Mouse (Mus musculus) MEL (cell line): Measurements from ENCODE around the gene 4930544D05Rik. TPM values are rescaled to one million over a fixed set of nuclear protein-coding genes. Genes with fewer than 3 reads are reported as not detected.

Experiments
- DNase-seq: peaks from one replicate; pipeline ENCODE4 v3.0.0; 2011; ENCODE audit warnings: low read depth, low spot score
- H3K27ac ChIP-seq: 2 replicates; pipeline ENCODE4 v1.5.1; 2012; ENCODE audit warnings: low read depth, mild to moderate bottlenecking, control low read depth, low read length, moderate library complexity; ENCODE audit not compliant: control insufficient read depth
- H3K27me3 ChIP-seq, 2 experiments: fragments of 150-350 bp in 1 of 2; sonication (generic) in 1 of 2; 2 replicates each; pipeline ENCODE4 v1.6.1; 2012; ENCODE audit warnings: low read length in 2 of 2, mild to moderate bottlenecking in 2 of 2, improper control_type of control experiment in 1 of 2, moderate library complexity in 1 of 2; ENCODE audit not compliant: insufficient read depth in 2 of 2, control insufficient read depth in 1 of 2
- H3K36me3 ChIP-seq, 2 experiments: 2 replicates each; pipeline ENCODE4 v1.6.1; 2012 to 2014; ENCODE audit warnings: low read length in 2 of 2, improper control_type of control experiment in 1 of 2, inconsistent platforms in 1 of 2, mild to moderate bottlenecking in 1 of 2; ENCODE audit not compliant: insufficient read depth in 2 of 2, control insufficient read depth in 1 of 2
- H3K4me1 ChIP-seq, 2 experiments: fragments of 150-350 bp in 1 of 2; sonication (generic) in 1 of 2; 2 replicates each; pipeline ENCODE4 v1.6.1; 2012; ENCODE audit warnings: low read length in 2 of 2, improper control_type of control experiment in 1 of 2, mild to moderate bottlenecking in 1 of 2; ENCODE audit not compliant: insufficient read depth in 2 of 2, control insufficient read depth in 1 of 2
- H3K4me3 ChIP-seq, 2 experiments: fragments of 150-350 bp in 1 of 2; sonication (generic) in 1 of 2; 2 replicates each; pipeline ENCODE4 v1.5.1; 2012; ENCODE audit warnings: low read depth in 2 of 2, low read length in 2 of 2, mild to moderate bottlenecking in 2 of 2, moderate library complexity in 2 of 2, control low read depth in 1 of 2, improper control_type of control experiment in 1 of 2; ENCODE audit not compliant: control insufficient read depth in 1 of 2, insufficient read depth in 1 of 2
- H3K79me2 ChIP-seq: 2 replicates; pipeline ENCODE4 v1.6.1; 2012; ENCODE audit warnings: mild to moderate bottlenecking, low read length, moderate library complexity; ENCODE audit not compliant: control insufficient read depth, poor library complexity, insufficient read depth
- H3K9ac ChIP-seq: 2 replicates; pipeline ENCODE4 v1.6.1; 2012; ENCODE audit warnings: low read depth, mild to moderate bottlenecking, control low read depth, low read length, moderate library complexity; ENCODE audit not compliant: control insufficient read depth, poor library complexity, severe bottlenecking
- H3K9me3 ChIP-seq: fragments of 150-350 bp; sonication (generic); replicated peaks from 2 replicates; pipeline ENCODE4 v1.6.1; 2012; ENCODE audit warnings: mild to moderate bottlenecking, low read length, improper control_type of control experiment, moderate library complexity; ENCODE audit not compliant: insufficient read depth
- BHLHE40 ChIP-seq: IDR thresholded peaks from 2 replicates; pipeline ENCODE4 v1.6.1; 2012; ENCODE audit warnings: low read depth, mild to moderate bottlenecking, inconsistent platforms, low read length, improper control_type of control experiment, borderline replicate concordance
- CHD1 ChIP-seq: IDR thresholded peaks from 2 replicates; pipeline ENCODE4 v1.6.1; 2012; ENCODE audit warnings: low read depth, mild to moderate bottlenecking, inconsistent platforms, low read length, improper control_type of control experiment
- CHD2 ChIP-seq: IDR thresholded peaks from 2 replicates; pipeline ENCODE4 v1.6.1; 2011; ENCODE audit warnings: low read length, improper control_type of control experiment
- CTCF ChIP-seq, 3 experiments: IDR thresholded peaks in 2 of 3; conservative IDR thresholded peaks in 1 of 3; 2 replicates each; pipeline ENCODE4 v1.5.1; 2011 to 2012; ENCODE audit warnings: low read length in 3 of 3, low read depth in 2 of 3, mild to moderate bottlenecking in 2 of 3, improper control_type of control experiment in 1 of 3, inconsistent platforms in 1 of 3, mixed read lengths in 1 of 3, moderate library complexity in 1 of 3; ENCODE audit not compliant: control insufficient read depth in 1 of 3, insufficient read depth in 1 of 3, poor library complexity in 1 of 3, severe bottlenecking in 1 of 3
- E2F4 ChIP-seq: IDR thresholded peaks from 2 replicates; pipeline ENCODE4 v1.6.1; 2011; ENCODE audit warnings: low read depth, low read length, improper control_type of control experiment, borderline replicate concordance
- ELF1 ChIP-seq: IDR thresholded peaks from 2 replicates; pipeline ENCODE4 v1.6.1; 2014; ENCODE audit warnings: low read depth, mild to moderate bottlenecking, inconsistent platforms, low read length, improper control_type of control experiment, moderate library complexity
- EP300 ChIP-seq, 2 experiments: IDR thresholded peaks; 2 replicates each; pipeline ENCODE4 v1.6.1; 2011; ENCODE audit warnings: improper control_type of control experiment in 2 of 2, low read length in 2 of 2, low read depth in 1 of 2, mild to moderate bottlenecking in 1 of 2
- GABPA ChIP-seq: IDR thresholded peaks from 2 replicates; pipeline ENCODE4 v1.6.1; 2012; ENCODE audit warnings: low read depth, mild to moderate bottlenecking, inconsistent platforms, low read length, improper control_type of control experiment, moderate library complexity
- GATA1 ChIP-seq: IDR thresholded peaks from 2 replicates; pipeline ENCODE4 v1.6.1; 2011; ENCODE audit warnings: low read depth, low read length, improper control_type of control experiment
- JUND ChIP-seq: IDR thresholded peaks from 2 replicates; pipeline ENCODE4 v1.6.1; 2011; ENCODE audit warnings: low read depth, mild to moderate bottlenecking, improper control_type of control experiment, low read length
- MAFK ChIP-seq: IDR thresholded peaks from 2 replicates; pipeline ENCODE4 v1.6.1; 2011; ENCODE audit warnings: low read depth, mild to moderate bottlenecking, low read length, improper control_type of control experiment, borderline replicate concordance
- MAX ChIP-seq: IDR thresholded peaks from 2 replicates; pipeline ENCODE4 v1.6.1; 2011; ENCODE audit warnings: low read length, improper control_type of control experiment
- MAZ ChIP-seq: IDR thresholded peaks from 2 replicates; pipeline ENCODE4 v1.6.1; 2012; ENCODE audit warnings: low read depth, mild to moderate bottlenecking, inconsistent platforms, low read length, improper control_type of control experiment
- MEF2A ChIP-seq: IDR thresholded peaks from 2 replicates; pipeline ENCODE4 v1.6.1; 2014; ENCODE audit warnings: low read depth, mild to moderate bottlenecking, inconsistent platforms, low read length, improper control_type of control experiment; ENCODE audit not compliant: poor library complexity, insufficient replicate concordance, severe bottlenecking; ENCODE audit errors: extremely low read depth
- MXI1 ChIP-seq: IDR thresholded peaks from 2 replicates; pipeline ENCODE4 v1.6.1; 2011; ENCODE audit warnings: mild to moderate bottlenecking, low read depth, low read length, improper control_type of control experiment
- MYB ChIP-seq: IDR thresholded peaks from 2 replicates; pipeline ENCODE4 v1.6.1; 2011; ENCODE audit warnings: mild to moderate bottlenecking, low read depth, low read length, improper control_type of control experiment
- MYC ChIP-seq: IDR thresholded peaks from 2 replicates; pipeline ENCODE4 v1.6.1; 2011; ENCODE audit warnings: low read depth, mild to moderate bottlenecking, low read length, improper control_type of control experiment, moderate library complexity
- NRF1 ChIP-seq: IDR thresholded peaks from 2 replicates; pipeline ENCODE4 v1.6.1; 2014; ENCODE audit warnings: low read depth, mild to moderate bottlenecking, inconsistent platforms, low read length, improper control_type of control experiment, moderate library complexity; ENCODE audit not compliant: poor library complexity, insufficient read depth, severe bottlenecking
- POLR2A ChIP-seq, 2 experiments: IDR thresholded peaks; 2 replicates each; pipeline ENCODE4 v1.6.1; 2011 to 2012; ENCODE audit warnings: low read length in 2 of 2, mild to moderate bottlenecking in 2 of 2, control low read depth in 1 of 2, improper control_type of control experiment in 1 of 2, low read depth in 1 of 2, moderate library complexity in 1 of 2; ENCODE audit not compliant: control insufficient read depth in 1 of 2, insufficient read depth in 1 of 2, poor library complexity in 1 of 2
- POLR2AphosphoS2 ChIP-seq: IDR thresholded peaks from 2 replicates; pipeline ENCODE4 v1.6.1; 2011; ENCODE audit warnings: low read length, improper control_type of control experiment
- RAD21 ChIP-seq: IDR thresholded peaks from 2 replicates; pipeline ENCODE4 v1.6.1; 2011; ENCODE audit warnings: mild to moderate bottlenecking, low read depth, low read length, improper control_type of control experiment
- RCOR1 ChIP-seq: IDR thresholded peaks from 2 replicates; pipeline ENCODE4 v1.6.1; 2012; ENCODE audit warnings: low read depth, mild to moderate bottlenecking, inconsistent platforms, low read length, improper control_type of control experiment
- SIN3A ChIP-seq: IDR thresholded peaks from 2 replicates; pipeline ENCODE4 v1.6.1; 2012; ENCODE audit warnings: low read length, improper control_type of control experiment, inconsistent platforms
- SMC3 ChIP-seq: IDR thresholded peaks from 2 replicates; pipeline ENCODE4 v1.6.1; 2011; ENCODE audit warnings: low read depth, low read length, improper control_type of control experiment
- TAL1 ChIP-seq: IDR thresholded peaks from 2 replicates; pipeline ENCODE4 v1.6.1; 2012; ENCODE audit warnings: mild to moderate bottlenecking, inconsistent platforms, low read length, moderate library complexity, mixed read lengths
- TBP ChIP-seq: IDR thresholded peaks from 2 replicates; pipeline ENCODE4 v1.8.0; 2011; ENCODE audit warnings: low read depth, low read length, improper control_type of control experiment
- USF1 ChIP-seq: IDR thresholded peaks from 2 replicates; pipeline ENCODE4 v1.6.1; 2014; ENCODE audit warnings: low read depth, mild to moderate bottlenecking, inconsistent platforms, low read length, improper control_type of control experiment, moderate library complexity
- ZC3H11A ChIP-seq: IDR thresholded peaks from 2 replicates; pipeline ENCODE4 v1.6.1; 2012; ENCODE audit warnings: low read depth, mild to moderate bottlenecking, inconsistent platforms, low read length, improper control_type of control experiment
- ZMIZ1 ChIP-seq: IDR thresholded peaks from 2 replicates; pipeline ENCODE4 v1.6.1; 2012; ENCODE audit warnings: low read depth, mild to moderate bottlenecking, inconsistent platforms, low read length, improper control_type of control experiment, moderate library complexity
- polyA plus RNA-seq, 2 experiments: library from polyadenylated mRNA; stranded (reverse) in 1 of 2; unstranded in 1 of 2; fragments of >175 nt in 1 of 2; fragments of >200 nt in 1 of 2; gene quantifications; 2 replicates each; pipeline versions ENCODE4 v1.2.1 to v1.2.4; 2012; ENCODE audit warnings: low replicate concordance in 2 of 2, low read depth in 1 of 2; ENCODE audit not compliant: insufficient read length in 2 of 2, insufficient read depth in 1 of 2, missing spikeins in 1 of 2
- total RNA-seq: library from RNA; depleted of rRNA; stranded (reverse); fragments of 300-350 nt; gene quantifications from 2 replicates; pipeline ENCODE4 v1.2.3, GENCODE M21; 2012

Gene 4930544D05Rik
- total and polyA plus RNA-seq, 3 experiments, result 0.10 TPM; not detected in 2

DNA sequence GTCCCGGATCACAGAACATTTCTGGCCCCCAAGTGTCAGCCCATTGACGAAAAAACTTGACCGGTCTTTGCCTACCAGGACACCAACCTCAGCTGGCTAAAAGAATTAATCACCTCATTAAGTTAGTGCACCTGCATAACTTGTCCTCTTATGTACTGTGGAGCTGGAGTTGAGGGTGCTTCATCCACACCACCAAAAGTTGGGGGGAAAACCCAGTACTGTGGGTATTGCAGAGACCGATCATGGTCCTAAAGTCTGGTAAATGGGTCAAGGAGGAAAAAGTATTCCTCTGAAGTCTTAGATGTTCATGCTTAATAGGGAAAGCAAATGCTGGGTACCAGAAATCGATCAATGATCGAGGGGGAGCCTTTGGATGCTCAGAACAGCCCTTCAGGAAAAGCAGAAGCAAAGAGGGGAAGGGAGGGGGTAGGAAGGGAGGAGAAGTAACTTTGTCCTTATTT is 37.3 kb downstream of the 4930544D05Rik start:
- peaks cover 17 to 54% of the 10 kb centered on the region in 2 experiments for H3K36me3 ChIP-seq
- peaks cover 14 to 54% of the 10 kb centered on the region in 2 experiments for H3K4me1 ChIP-seq

DNA sequence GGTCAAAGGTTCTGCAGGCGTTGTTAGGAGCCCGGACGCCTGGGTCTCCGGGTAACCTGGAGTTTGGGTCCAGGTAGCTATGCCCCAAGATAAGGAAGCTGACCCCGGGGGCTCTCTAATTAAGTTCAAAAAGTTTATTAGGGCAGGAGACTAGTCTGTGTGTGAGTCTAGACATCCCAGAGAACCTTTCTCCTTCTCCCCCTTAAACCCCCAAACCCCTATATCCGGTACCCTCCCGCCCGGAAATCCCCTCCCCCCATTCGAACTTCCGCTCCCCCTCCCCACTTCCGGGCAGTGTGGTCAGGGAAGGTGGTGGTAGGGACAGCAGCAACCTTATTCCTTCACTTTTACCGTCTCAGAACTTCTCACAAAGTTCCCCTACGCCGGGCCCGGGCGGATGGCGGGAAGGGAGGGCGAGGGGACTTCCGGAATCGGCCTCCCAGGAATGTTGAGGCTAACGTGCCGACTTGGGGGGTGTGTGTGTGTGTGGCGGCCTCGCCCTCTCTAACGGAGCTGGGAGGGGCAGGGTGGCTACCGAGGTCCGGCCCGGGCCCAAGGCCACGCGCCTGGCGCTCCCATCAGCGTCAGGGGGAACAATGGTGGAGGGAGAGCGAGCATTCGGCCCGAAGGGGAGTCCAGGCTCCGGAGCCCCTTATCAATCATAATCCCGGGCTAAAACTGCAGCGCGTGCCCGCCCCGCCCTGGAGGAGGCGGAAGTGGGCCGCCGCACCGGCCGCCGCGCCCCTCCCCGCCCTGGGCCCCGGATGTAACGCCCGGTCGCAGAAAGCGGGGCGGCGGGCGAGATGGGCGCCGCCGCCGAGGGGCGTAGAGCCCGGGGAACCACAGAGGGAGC is 37.9 kb downstream of the 4930544D05Rik start:
- no peaks in the 10 kb centered on the region for H3K9me3 ChIP-seq
- H3K79me2 ChIP-seq, result peaks cover 67% of the 10 kb centered on the region
- peak overlapping the region; percentile 97 for H3K27ac ChIP-seq
- peaks cover 13 to 54% of the 10 kb centered on the region in 2 experiments for H3K4me1 ChIP-seq
- DNase-seq, result peak; percentile 84
- peak overlapping the region; percentile 99 for H3K9ac ChIP-seq
- H3K4me3 ChIP-seq, result peak overlapping the region; percentile 96 to 98
- H3K27me3 ChIP-seq, result no peaks in the 10 kb centered on the region
- peaks cover 17 to 51% of the 10 kb centered on the region in 2 experiments for H3K36me3 ChIP-seq
- no peak for TF ChIP-seq SMC3
- TF ChIP-seq BHLHE40, result peak; percentile 68
- TF ChIP-seq TAL1, result no peak
- 0 out of 2 replicates have a peak, but pooled peaks have one; percentile 5 for TF ChIP-seq POLR2AphosphoS2
- TF ChIP-seq TBP, result peak; percentile 14
- 0 out of 2 replicates have a peak, but pooled peaks have one; percentile 13 for TF ChIP-seq USF1
- no peak for TF ChIP-seq MYC
- TF ChIP-seq RAD21, result no peak
- TF ChIP-seq ZMIZ1, result no peak; the same call in 1 of the 2 replicates
- no peak for TF ChIP-seq GATA1
- peak; percentile 84 for TF ChIP-seq ELF1
- no peak for TF ChIP-seq JUND
- TF ChIP-seq NRF1, result no peak
- TF ChIP-seq POLR2A (IDR thresholded peaks at IDR 0.05; ENCODE audit: control insufficient read depth in 1 of 2, insufficient read depth in 1 of 2, low read depth in 1 of 2, low read length in 2 of 2, poor library complexity in 1 of 2), result peak in 1 of 2 experiments; percentile 41; a peak in 3 of 4 replicates
- TF ChIP-seq EP300 (IDR thresholded peaks at IDR 0.05; ENCODE audit: low read depth in 1 of 2, low read length in 2 of 2), result peak in 1 of 2 experiments; percentile 19; a peak in 1 of 4 replicates
- TF ChIP-seq CHD2, result no peak
- TF ChIP-seq MEF2A, result 0 out of 2 replicates have a peak, but pooled peaks have one; percentile 25
- peak; percentile 61; the same call in 1 of the 2 replicates for TF ChIP-seq SIN3A
- peak; percentile 34; the same call in 1 of the 2 replicates for TF ChIP-seq MAX
- TF ChIP-seq RCOR1, result no peak

More for the DNA sequence above, 37.3 kb downstream of the 4930544D05Rik start:
- Histone ChIP-seq H3K27me3 (no peaks in the 10 kb centered on the region), H3K9ac (peak overlapping the region; percentile 99), H3K9me3 (no peaks in the 10 kb centered on the region), H3K27ac (peak overlapping the region; percentile 73), H3K79me2 (peaks cover 71% of the 10 kb centered on the region), H3K4me3 (peak overlapping the region; percentile 96 to 98)
- TF ChIP-seq EP300 (IDR thresholded peaks at IDR 0.05; ENCODE audit: low read depth in 1 of 2, low read length in 2 of 2) (peak in 1 of 2 experiments; percentile 23; a peak in 2 of 4 replicates), ZMIZ1 (peak; percentile 17; the same call in 1 of the 2 replicates), TBP (no peak), MAZ (peak; percentile 74), MAFK (no peak), POLR2A (IDR thresholded peaks at IDR 0.05; ENCODE audit: control insufficient read depth in 1 of 2, insufficient read depth in 1 of 2, low read depth in 1 of 2, low read length in 2 of 2, poor library complexity in 1 of 2) (no peak), MXI1 (no peak; the same call in none of the 2 replicates), POLR2AphosphoS2 (no peak; the same call in 1 of the 2 replicates), RCOR1 (no peak), RAD21 (no peak), ZC3H11A (no peak), CTCF (IDR thresholded peaks at IDR 0.05 in 2 of 3, conservative IDR thresholded peaks at IDR 0.05 in 1 of 3; ENCODE audit: control insufficient read depth in 1 of 3, insufficient read depth in 1 of 3, low read depth in 2 of 3, low read length in 3 of 3, poor library complexity in 1 of 3, severe bottlenecking in 1 of 3) (no peak), GABPA (no peak), ELF1 (no peak), CHD1 (no peak), NRF1 (no peak), BHLHE40 (no peak), TAL1 (no peak), MYC (0 out of 2 replicates have a peak, but pooled peaks have one; percentile 10), MYB (no peak), SMC3 (0 out of 2 replicates have a peak, but pooled peaks have one; percentile 3), E2F4 (no peak)
- DNase-seq, result peak; percentile 85
